Mouse (Mus musculus): ENCODE measurements around the gene B020031M17Rik. TPM values are rescaled to one million over a fixed set of nuclear protein-coding genes. Genes with fewer than 3 reads are reported as not detected.

B020031M17Rik gene
- under 1 TPM in 1 of 2 experiments, not detected in 1; 0.20 TPM for polyA plus RNA-seq (2017; shearing (Covaris generic))

GRCm38 (mm10) chr13:119950706-119951105 lies at the start of gene B020031M17Rik:
Gene B020031M17Rik, minus strand, starts transcription at chr13:119950806.

GRCm38 (mm10) chr13:119929172-119929571 lies 21.4 kb downstream of the B020031M17Rik start, which contains the start of gene Gm21761:
Gene Gm21761, minus strand, starts transcription at chr13:119929272.

Other genes starting within 250 kb of the B020031M17Rik start
- under 1 TPM; 0.27 to 0.75 TPM for gene Nim1k, start 194.9 kb downstream of the B020031M17Rik start, polyA plus RNA-seq (2017; shearing (Covaris generic))
- gene Zfp131, start 159.9 kb downstream of the B020031M17Rik start, polyA plus RNA-seq (2017; shearing (Covaris generic)), result 10 to 100 TPM; 30.1 to 33.2 TPM
- not detected for gene AF067063, start 120.6 kb downstream of the B020031M17Rik start, polyA plus RNA-seq (2017; shearing (Covaris generic))
- gene D13Ertd608e, start 114.8 kb downstream of the B020031M17Rik start, polyA plus RNA-seq (2017; shearing (Covaris generic)), result not detected
- gene Tcstv1, start 56.0 kb downstream of the B020031M17Rik start, polyA plus RNA-seq (2017; shearing (Covaris generic)), result under 1 TPM in 1 of 2 experiments, not detected in 1; 0.29 TPM
- not detected for gene Gm21761, start 21.5 kb downstream of the B020031M17Rik start, polyA plus RNA-seq (2017; shearing (Covaris generic))
- not detected for gene Gm36079, start 76.2 kb upstream of the B020031M17Rik start, polyA plus RNA-seq (2017; shearing (Covaris generic))
- gene Gm21188, start 101.4 kb upstream of the B020031M17Rik start, polyA plus RNA-seq (2017; shearing (Covaris generic)), result 1 to 10 TPM in 1 of 2 experiments, under 1 TPM in 1; 0.73 to 3.1 TPM
- not detected for gene Gm20767, start 189.4 kb upstream of the B020031M17Rik start, polyA plus RNA-seq (2017; shearing (Covaris generic))
- not detected for gene Gm21818, start 221.6 kb upstream of the B020031M17Rik start, polyA plus RNA-seq (2017; shearing (Covaris generic))

Measured in activated CD4-positive, CD25-positive, alpha-beta regulatory T cell (primary cell).